Mouse (Mus musculus) kidney, postnatal 10 days (tissue): Measurements from ENCODE around the gene Gnas.
A peak's percentile ranks its signal among the peaks of the same experiment; 100 is the strongest.
"Not testable (repeated sequence)": the region's sequence is repeated elsewhere in the genome, so short reads cannot be mapped to it uniquely, and the experiment has no call there.

ENCODE experiments used
- DNase-seq: peaks from one replicate; pipeline ENCODE4 v3.0.0; 2021; ENCODE audit warnings: mixed read lengths

The Gnas gene

GRCm38 (mm10) chr2:174328926-174329662, 45.0 kb downstream of the Gnas start:
- DNase-seq, result peak; percentile 60

DNA sequence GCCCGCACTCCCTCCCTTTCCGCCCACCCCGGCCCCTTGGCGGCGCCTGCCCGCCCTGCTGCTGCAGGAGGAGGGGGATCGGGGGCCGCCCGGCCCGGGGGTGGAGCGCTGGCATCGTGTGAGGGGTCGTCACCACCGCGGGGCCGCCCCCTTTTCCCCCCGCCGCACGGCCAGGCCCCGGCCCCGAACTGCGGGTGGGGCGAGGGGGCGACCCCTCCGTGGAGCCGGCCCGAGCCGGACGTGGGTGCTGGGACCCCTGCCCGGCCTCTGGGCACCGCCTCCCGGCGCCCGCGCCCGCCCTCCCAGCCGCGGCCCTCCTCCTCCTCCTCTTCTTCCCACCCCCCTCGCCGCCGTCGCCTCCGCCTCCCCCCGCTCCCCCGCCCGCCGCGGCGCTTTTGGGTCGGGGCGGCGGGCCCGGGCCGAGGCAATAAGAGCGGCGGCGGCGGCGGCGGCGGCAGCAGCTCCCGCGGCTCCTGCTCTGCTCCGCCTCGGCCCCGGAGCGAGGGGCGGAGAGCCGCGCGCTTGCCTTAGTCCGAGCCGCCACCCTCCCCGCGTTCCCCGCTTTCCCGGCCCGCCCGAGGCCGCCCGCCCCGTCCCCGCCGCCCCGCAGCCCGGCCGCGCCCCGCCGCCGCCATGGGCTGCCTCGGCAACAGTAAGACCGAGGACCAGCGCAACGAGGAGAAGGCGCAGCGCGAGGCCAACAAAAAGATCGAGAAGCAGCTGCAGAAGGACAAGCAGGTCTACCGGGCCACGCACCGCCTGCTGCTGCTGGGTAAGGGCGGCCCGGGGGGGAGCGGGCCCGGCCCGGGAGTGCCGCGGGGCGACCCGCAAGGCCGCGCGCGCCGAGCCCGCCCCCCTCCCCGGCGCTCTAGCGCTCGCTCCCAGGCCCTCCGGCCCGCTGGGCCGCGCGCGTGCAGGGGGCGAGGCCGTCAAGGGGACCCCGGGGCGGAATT, 45.8 kb downstream of the Gnas start:
- peak; percentile 94 for DNase-seq

- DNase-seq, result peak; percentile 87
Measured at GRCm38 (mm10) chr2:174330616-174331191, 46.6 kb downstream of the Gnas start.

- DNase-seq, result no peak
Measured at GRCm38 (mm10) chr2:174331282-174332030, 47.3 kb downstream of the Gnas start.

DNA sequence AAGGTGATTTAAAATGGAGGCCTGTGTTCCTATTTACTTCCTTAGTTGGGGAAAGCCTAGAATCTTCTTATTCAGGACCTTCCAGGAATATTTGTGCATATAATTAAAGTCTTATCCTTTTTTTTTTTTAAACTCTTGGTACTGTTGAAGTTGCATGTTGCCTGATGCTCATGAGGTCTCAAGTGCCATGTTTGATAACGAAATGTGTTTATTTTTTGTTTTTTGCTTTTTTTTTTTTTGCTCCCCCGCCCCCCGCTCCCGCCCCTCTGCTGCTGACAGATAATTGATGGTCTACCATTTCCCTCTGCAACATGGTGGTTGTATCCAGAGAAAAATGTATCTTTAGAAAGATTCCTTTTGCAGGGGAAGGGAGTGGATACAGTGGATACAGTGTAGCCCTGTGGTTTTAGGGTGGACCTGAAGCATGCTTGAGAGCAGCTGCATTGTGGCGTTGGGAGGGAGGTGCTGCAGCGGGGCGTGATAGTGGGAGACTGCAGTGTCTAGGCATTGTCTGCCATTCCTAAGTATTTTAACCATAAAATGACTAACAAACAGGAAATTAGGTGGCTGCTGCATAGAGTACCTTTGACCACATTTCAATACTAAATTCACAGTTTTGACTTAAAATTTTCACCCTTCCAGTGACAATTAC, 49.2 kb downstream of the Gnas start:
- no peak for DNase-seq

DNA sequence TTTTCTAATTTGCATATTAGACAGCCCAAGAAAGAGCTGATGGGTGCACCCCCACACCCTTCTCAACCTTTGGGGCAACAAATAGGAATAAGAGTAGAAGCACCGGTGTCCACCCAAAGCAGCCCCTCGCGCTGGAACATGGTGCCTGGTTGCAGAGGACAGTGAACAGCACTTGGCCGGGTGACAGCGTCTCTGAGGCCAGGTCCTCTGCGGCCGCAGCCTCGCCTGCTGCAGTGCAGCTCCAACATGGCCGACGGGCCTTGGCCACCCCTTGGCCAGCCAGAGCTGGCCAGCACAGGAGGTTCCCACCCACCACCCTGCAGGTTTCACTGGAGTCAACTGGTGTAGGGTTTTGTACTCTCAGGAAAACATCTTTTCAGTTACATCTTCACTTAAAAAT, 50.3 kb downstream of the Gnas start:
- DNase-seq, result no peak

DNA sequence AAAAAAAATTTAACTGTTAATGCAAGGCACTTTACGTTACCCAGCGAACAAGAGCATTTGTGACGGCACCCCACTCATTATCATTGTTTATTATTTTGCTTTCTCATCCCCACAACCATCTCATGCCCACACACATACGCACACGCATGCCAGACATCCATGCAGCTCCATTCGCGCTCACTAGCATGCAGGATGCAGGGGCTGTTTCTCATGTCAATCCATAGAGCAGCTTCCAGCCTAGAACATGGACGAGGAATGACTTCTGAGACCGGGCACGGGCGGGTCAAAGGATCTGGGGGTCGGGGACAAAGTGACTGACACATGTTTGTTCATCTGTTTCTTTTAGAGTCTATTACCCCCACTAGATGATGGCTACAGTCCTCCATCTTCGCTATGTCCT, 53.2 kb downstream of the Gnas start:
- no peak for DNase-seq

GRCm38 (mm10) chr2:174339701-174340100, 55.6 kb downstream of the Gnas start:
- DNase-seq, result no peak

GRCm38 (mm10) chr2:174340229-174340892, 56.2 kb downstream of the Gnas start:
- DNase-seq, result no peak

- no peak for DNase-seq
Measured at GRCm38 (mm10) chr2:174340893-174341580, 56.9 kb downstream of the Gnas start.

- DNase-seq, result no peak
Measured at GRCm38 (mm10) chr2:174342793-174343400, 58.8 kb downstream of the Gnas start.

DNA sequence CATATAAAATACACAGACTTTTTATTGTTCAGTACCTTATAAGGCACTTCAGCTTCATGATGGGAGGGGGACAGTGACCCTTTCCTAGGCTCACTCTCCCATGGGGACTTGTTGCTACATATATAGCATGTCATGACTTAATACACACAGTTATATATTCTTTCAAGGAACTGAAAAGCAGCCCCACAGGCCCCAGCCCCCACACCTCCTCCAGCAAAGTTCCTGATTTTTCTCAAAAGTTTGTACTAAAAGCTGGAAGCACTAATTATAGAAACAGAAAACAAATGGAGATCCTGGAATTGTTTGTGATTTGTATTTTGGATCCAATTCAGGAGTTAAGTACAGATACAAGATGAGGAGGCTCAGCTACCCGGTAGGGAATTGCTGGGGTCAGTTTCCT, 59.4 kb downstream of the Gnas start:
- no peak for DNase-seq

GRCm38 (mm10) chr2:174344003-174344655, 60.0 kb downstream of the Gnas start:
- peak; percentile 91 for DNase-seq

- no peak for DNase-seq
Measured at GRCm38 (mm10) chr2:174344996-174345395, 60.9 kb downstream of the Gnas start.

GRCm38 (mm10) chr2:174346612-174346998, 62.5 kb downstream of the Gnas start, which contains the start of gene Gm20721:
Gene Gm20721 (minus strand): TSS chr2:174346712.
- no peak for DNase-seq

GRCm38 (mm10) chr2:174346999-174347668, 63.0 kb downstream of the Gnas start:
- not testable (repeated sequence) for DNase-seq

DNA sequence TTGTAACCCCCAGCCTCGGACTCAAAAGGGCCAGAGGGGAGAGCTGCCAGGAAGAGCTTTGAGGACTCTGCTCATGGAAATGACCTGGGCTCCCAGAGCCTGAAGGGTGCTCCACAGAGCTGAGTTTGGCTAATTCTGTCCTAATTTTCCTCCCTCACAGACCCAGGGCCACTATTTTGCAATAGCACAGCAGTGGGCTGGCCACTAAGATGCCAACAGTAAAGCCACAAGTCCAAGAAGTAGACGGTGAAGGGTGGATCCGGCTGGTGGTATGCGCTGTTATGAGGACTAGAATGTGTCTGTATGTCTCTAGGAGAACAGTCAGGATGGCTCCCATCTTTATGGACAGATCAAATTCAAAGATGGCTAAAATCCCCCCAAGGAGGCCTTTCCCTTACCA, 74.4 kb downstream of the Gnas start:
- no peak for DNase-seq

DNA sequence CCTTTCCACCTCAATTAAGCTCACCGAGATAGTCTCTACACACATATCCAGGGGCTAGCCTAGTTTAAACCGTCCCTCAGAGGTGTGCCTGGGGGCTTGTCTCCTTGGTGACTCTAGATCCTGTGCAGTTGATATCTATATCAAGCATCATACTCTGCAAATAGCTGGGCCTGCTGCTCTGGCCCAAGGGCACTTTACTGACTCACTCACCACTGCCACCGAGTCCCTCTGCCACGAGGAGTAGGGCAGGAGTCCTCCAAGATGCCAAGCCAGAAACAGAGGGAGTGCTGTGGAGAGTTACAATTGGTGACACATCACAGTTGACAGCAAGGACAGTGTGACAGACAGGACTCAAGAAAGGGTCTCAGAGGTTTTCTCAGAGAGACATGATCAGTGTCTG, 75.5 kb downstream of the Gnas start:
- no peak for DNase-seq

GRCm38 (mm10) chr2:174366571-174366970, 82.5 kb downstream of the Gnas start:
- DNase-seq, result no peak
